Mouse (Mus musculus) erythroid progenitor cell, adult 5-6 weeks (primary cell): ENCODE measurements around the gene Prkar2b. TPM values are rescaled to one million over a fixed set of nuclear protein-coding genes. Genes with fewer than 3 reads are reported as not detected.
A peak's percentile ranks its signal among the peaks of the same experiment; 100 is the strongest.

ENCODE experiments used
- ATAC-seq: replicated peaks from 2 replicates; pipeline ENCODE4 v1.8.0; 2016; ENCODE audit warnings: moderate number of reproducible peaks, mild to moderate bottlenecking, moderate TSS enrichment, inconsistent platforms; ENCODE audit not compliant: poor library complexity, low FRiP score, severe bottlenecking
- total RNA-seq, 2 experiments: library from RNA; stranded (forward) in 1 of 2; stranded (reverse) in 1 of 2; fragments of 150-400 nt in 1 of 2; fragments of 186-747, 209-891 nt in 1 of 2; gene quantifications; 2 replicates each; pipeline versions ENCODE4 v1.2.3 to v1.2.4; 2015 to 2017; ENCODE audit warnings: low replicate concordance in 2 of 2

Prkar2b gene
- total RNA-seq, 2 experiments from 2014 or later = 154 to 200 TPM

DNA sequence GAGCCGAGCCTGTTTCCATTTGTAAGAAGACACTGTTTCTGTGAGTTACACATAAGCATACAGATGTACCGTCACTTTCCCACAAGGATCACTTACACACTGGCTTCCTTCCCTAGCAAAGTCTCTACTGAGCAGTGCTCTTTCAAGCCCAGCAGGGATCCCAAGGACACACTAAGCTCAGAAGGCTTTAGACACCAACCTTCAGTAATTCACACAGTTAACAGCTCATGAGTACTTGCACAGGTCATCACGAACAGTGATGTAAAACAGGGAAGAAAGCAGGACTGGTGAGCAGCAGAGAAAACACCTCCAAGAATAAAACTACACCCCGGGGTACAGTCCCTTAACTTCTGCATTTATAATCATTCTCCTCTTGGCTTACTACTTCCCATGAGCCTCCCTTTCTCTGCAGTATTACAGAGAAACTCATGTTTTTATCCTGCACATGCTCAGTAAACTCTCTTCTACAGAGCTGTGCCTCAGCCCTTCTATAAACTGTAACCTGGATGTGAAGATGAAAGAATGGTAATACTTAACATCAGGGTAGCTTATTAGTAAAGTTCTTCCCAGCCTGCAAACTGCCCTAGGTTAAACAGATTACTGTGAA is 122.6 kb downstream of the Prkar2b start:
- ATAC-seq = no peak

DNA sequence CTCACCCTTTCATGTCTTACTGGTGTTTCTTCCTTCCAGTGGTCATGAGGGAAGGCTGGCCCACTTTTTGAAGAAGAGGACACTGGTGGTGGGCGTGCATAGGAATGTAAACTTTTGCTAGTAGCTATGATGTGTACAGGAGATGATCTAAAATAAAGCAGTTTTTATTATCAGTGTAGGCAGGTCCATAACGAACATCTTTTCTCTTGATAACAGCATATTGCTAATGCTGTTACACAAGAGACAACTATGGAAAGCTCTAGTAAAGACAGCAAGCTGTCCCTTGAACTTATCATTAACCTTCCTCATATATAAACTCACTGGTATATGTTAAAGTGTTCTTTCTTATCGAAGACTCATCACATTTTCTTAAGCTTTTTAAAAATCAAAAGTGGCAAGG is 123.5 kb downstream of the Prkar2b start:
- no peak for ATAC-seq

DNA sequence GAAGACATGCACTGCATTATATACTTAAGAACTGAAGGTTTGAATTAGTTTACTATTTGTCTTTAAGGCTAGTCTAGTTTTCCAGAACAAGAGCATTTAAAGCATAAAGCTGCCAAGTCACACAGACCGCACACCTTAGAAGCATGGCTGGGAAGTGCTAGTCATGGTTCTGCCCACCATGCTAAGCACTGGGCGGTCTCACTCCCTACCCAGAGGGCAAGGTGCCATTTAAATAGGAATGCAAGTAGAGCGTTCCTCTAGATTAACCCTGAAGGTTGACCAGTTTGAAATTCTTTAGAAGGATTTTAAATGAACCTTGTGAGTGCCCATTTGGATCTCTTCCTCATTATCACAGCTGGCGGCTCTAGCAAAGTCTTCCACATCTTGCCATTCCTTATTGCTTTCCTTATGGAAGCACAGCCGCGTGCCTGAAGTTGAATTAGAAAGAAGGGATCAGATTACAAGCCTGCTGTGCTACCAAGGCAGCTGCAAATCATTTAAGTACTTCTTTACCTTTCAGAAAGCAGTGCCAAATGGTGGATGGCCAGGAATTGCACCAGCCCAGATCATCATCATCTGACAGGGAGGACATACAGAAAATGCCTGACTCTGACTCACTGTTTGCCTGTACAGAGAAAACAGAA is 124.3 kb downstream of the Prkar2b start:
- no peak for ATAC-seq

DNA sequence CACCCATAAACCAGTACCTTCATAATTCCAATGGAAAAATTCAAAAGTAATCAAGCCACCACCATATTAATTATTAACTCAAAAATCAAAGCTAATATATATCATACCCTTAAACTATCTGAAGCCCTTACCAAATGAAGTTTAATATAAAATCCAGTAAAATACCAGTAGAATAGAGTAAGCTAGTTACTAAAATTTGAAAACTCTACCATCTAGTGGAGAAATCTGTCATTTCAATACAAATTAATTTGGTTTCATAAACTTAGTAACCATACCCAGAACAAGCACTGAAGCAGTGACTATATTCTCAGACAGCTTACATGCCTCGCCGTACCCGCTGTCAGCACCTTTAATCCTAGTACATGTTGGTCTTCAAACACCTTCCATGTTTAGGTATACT is 129.3 kb downstream of the Prkar2b start:
- no peak for ATAC-seq

DNA sequence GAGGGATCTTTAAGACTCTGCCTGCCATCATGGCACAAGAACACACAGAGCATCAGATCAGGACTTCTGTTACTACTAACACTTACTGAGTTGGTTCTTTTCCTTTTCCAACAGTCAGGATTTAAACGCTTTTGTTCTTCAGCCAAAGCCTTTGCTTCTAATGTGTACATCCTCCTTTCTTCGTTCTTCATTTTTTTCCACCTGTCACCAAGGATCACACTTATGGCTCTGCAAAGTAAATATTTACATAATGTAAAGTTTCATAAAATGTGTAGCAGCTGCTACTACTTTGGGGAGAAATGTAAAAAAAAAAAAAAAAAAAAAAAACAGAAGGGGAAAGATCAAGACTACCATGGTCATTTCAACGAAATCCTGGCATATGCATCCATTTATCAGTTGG is 132.6 kb downstream of the Prkar2b start:
- no peak for ATAC-seq

DNA sequence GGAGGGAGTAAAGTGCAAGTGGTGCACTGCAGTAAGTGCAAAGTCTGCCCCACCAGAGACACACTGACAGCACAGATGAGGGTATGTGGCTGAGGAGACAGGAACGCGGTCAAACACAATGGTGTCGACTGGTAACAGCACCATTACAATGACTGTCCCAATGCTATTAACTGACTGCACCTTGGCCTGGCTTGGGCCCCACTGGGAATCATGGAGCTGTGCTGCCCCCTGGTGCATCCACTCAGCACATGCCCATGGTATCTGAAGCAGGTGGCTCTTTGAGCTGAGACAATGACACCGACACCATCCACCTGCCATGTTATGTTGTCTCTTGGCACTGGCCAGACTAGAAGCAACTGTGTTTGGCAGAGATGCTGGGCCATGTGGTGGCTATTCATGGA is 134.4 kb downstream of the Prkar2b start:
- ATAC-seq = peak; percentile 69

DNA sequence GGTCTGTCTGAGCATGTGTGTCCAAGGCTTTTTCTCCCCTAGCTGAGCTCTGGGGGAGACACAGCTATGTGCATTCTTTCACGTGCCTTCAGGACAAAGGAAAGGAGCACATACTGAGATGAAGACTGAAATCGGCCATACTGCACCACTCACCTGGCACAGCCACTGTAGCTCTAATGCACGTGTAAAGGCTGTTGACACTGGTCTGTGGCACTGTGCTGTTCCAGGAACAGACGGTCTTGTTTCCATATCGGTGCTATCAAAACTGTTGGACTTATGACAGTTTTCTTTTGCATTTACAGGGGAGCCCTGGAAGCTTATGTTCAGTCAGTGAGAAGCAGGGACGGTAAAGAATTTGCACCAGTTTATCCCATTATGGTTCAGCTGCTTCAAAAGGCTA is 135.8 kb downstream of the Prkar2b start:
- ATAC-seq = no peak

DNA sequence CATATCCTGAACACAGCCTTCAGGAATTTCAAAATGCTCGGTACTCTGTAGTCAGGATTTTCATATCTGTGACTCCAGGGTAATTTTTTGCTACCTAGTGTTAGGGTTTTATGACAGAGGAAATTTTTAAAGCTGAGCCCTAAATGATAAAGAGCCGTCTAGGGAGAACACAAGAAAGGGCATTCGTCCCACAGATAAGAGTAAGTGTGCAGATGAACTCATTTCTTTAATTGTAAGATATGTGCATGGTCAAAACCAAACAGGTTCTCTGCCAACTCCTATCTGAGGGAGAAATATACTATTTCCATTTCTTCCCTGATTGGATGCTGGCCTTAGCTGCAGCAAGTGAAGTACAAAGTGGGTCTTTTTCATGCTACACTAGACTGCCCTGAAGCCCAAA is 137.0 kb downstream of the Prkar2b start:
- ATAC-seq = no peak

DNA sequence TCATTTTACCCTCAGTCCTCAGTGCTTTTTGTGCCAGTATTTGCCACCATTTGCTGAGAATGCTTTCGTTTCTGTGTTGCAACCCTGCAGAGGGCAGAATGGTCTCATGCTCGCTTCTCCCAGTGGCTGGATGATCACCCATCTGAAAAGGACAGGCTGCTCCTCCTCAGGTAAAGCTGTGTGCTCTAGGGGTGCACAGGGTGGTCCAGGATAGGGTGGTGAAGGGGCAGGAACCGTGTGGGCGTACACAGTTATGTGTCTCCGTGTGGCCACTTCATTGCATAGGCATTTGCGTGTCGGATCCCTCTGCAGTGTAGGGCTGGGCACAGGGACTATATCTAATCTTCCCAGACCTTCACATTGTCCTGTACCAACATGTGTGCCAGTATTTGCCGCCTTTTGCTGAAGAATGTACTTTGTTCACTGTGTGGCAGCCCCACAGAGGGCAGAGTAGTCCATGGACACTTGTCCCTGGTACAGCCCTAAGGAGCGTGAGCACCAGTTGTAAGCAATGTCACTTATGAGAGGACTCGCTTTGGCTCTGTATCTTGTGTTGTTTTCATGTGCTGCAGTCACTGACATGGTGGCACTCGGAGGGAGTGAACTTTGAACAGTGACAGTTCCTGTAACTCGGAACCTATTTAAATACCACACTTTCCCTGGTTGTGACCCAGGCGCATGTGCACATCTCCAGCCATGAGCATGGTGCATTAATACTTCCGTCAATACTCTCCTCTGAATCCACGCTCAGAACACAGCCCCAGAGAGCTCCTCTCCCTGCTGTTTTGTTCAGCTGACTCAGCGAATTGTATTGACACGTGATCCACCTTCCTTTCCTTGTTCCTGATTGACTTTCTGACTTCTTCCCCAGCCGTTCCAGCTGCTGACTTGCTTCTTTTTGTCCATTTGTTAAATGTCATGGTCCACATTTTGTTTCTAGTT is 140.4 kb downstream of the Prkar2b start:
- peak; percentile 50 for ATAC-seq

DNA sequence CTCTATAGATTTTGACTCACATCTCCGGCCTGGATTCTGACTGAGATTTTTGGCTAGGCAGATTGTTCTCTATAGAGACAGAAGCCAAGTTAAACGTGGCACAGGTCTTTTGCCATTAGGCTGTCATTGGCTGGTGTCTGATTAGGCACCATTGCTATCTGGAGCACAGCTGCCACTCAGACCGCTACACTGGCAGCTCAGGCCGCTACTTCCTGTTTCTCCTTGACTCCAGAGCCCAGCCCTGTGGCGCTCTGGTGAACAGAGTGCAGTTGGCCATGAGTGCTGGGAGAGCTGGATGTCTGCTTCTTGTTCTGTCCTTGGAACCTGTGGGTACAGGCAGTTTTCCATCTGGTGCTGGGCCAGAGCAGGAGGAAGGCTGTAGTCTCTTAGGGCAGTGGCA is 143.9 kb downstream of the Prkar2b start:
- peak; percentile 62; the same call in 1 of the 2 replicates for ATAC-seq

DNA sequence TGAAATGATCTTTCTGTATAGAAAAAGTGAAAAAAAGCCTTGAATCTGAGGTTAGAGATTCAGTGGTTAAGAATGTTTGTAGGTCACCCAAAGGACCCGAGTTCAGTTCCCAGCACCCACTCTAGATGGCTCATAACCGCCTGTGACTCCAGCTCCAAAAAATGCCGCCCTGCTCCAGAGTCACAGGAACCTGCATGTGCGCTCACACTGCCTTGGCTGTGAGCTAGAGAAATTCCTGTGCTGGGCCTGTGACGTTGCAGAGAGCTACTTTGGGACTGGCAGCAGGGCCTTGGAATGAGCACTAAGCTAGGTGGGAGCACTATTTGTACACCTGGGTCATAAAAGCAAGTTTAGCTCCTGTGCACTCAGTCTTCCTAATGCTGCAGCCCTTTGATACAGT is 144.4 kb downstream of the Prkar2b start:
- no peak for ATAC-seq

DNA sequence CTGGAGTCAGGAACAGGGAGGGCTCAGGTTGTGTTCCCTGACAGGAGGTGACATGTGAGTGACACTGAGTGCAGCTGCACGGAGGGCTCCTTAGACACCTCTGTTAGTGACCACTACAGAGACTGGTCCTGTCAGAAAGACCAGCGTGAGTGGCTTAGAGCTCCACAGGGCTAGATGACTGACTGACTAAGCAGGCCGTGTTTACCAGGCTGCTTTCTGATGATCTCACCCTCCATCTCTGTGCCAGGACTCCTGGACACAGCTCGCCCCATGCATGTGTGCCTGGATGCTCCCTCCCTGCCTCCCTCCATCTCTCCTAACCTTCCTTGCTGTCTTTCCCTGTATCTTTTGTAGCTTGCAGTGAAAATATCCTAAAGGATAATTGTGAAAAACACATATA is 147.5 kb downstream of the Prkar2b start:
- no peak for ATAC-seq

DNA sequence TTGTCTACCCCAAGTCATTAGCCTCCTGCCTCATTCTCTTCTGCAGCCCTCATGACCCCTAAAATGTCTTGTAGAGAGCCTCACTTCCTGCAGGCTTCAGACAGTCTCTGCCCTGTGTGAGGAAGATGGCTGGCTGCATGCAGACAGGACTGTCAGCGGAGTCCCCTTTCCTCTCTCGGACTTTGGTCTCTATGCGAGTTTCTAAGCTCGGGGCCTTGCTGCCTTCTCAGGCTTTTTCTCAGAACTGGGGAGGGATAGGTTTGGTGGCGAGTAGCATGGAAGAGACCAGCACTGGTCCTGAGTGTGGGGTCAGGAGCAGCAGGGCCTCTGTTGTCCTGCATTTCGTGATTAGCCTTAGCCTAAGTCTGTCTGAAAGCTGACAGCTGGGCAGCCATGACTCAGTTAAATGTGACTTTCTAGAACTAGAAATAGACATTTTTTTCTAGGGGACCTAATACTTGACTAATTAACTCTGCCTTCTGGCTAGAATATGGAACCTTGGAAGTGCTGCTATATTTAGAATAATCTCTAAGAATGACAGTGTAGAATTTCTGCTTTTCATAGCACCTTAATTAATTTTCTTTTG is 148.0 kb downstream of the Prkar2b start:
- ATAC-seq = no peak

Other genes with a start within 250 kb of the Prkar2b start
- 73.9 and 109 TPM in 2 replicates for gene Hbp1, start 110.8 kb downstream of the Prkar2b start, total RNA-seq (2015; ENCODE audit: low replicate concordance)
- 71.8 and 72.6 TPM in 2 replicates for gene Hbp1, start 110.8 kb downstream of the Prkar2b start, total RNA-seq (2017; ENCODE audit: low replicate concordance)
- 22.6 and 34.6 TPM in 2 replicates for gene Pik3cg, start 147.4 kb upstream of the Prkar2b start, total RNA-seq (2015; ENCODE audit: low replicate concordance)
- gene Pik3cg, start 147.4 kb upstream of the Prkar2b start, total RNA-seq (2017; ENCODE audit: low replicate concordance) = 7.6 and 10.6 TPM in 2 replicates